Mouse (Mus musculus): ENCODE measurements around the gene Trim15.
"Not testable (repeated sequence)": the region's sequence is repeated elsewhere in the genome, so short reads cannot be mapped to it uniquely, and the experiment has no call there.

Trim15 gene

GRCm38 (mm10) chr17:36866719-36867527 is at the start of gene Trim15:
Trim15 (minus strand) TSS chr17:36867210.
- no peak for DNase-seq (ENCODE audit: low spot score in 2 of 2)

- peak; percentile 7 to 38 for DNase-seq (ENCODE audit: low spot score in 2 of 2)
Measured at GRCm38 (mm10) chr17:36915076-36915475, 48.1 kb upstream of the Trim15 start.

- DNase-seq (ENCODE audit: low spot score in 2 of 2): peak; percentile 21 to 47
Measured at GRCm38 (mm10) chr17:36914108-36914507, 47.1 kb upstream of the Trim15 start.

GRCm38 (mm10) chr17:36912031-36912430 is 45.0 kb upstream of the Trim15 start:
- DNase-seq (ENCODE audit: low spot score in 2 of 2): no peak

GRCm38 (mm10) chr17:36909802-36910201 is 42.8 kb upstream of the Trim15 start:
- no peak for DNase-seq (ENCODE audit: low spot score in 2 of 2)

GRCm38 (mm10) chr17:36908235-36908634 is 41.2 kb upstream of the Trim15 start:
- DNase-seq (ENCODE audit: low spot score in 2 of 2): no peak

GRCm38 (mm10) chr17:36903651-36904050 is 36.6 kb upstream of the Trim15 start:
- no peak for DNase-seq (ENCODE audit: low spot score in 2 of 2)

- DNase-seq (ENCODE audit: low spot score in 2 of 2): no peak
Measured at GRCm38 (mm10) chr17:36900691-36901090, 33.7 kb upstream of the Trim15 start.

GRCm38 (mm10) chr17:36900001-36900400 is 33.0 kb upstream of the Trim15 start:
- DNase-seq (ENCODE audit: low spot score in 2 of 2): no peak

- no peak for DNase-seq (ENCODE audit: low spot score in 2 of 2)
Measured at GRCm38 (mm10) chr17:36899376-36899775, 32.4 kb upstream of the Trim15 start.

GRCm38 (mm10) chr17:36897552-36898205 is 30.7 kb upstream of the Trim15 start, which contains the start of gene Trim31:
Trim31 (plus strand) TSS chr17:36898118.
- DNase-seq (ENCODE audit: low spot score in 2 of 2): no peak

- no peak for DNase-seq (ENCODE audit: low spot score in 2 of 2)
Measured at GRCm38 (mm10) chr17:36897065-36897464, 30.1 kb upstream of the Trim15 start.

GRCm38 (mm10) chr17:36896583-36896982 is 29.6 kb upstream of the Trim15 start:
- DNase-seq (ENCODE audit: low spot score in 2 of 2): peak in 1 of 2 experiments; percentile 11

GRCm38 (mm10) chr17:36893387-36893786 is 26.4 kb upstream of the Trim15 start:
- no peak for DNase-seq (ENCODE audit: low spot score in 2 of 2)

- DNase-seq (ENCODE audit: low spot score in 2 of 2): peak in 1 of 2 experiments; percentile 6
Measured at GRCm38 (mm10) chr17:36892362-36892761, 25.4 kb upstream of the Trim15 start.

GRCm38 (mm10) chr17:36891496-36891895 is 24.5 kb upstream of the Trim15 start:
- not testable (repeated sequence) for DNase-seq (ENCODE audit: low spot score in 2 of 2)

- no peak for DNase-seq (ENCODE audit: low spot score in 2 of 2)
Measured at GRCm38 (mm10) chr17:36890073-36890903, 23.3 kb upstream of the Trim15 start, which contains the start of gene Trim40. Trim40 (minus strand) TSS chr17:36890123.

GRCm38 (mm10) chr17:36885132-36885790 is 18.3 kb upstream of the Trim15 start:
- DNase-seq (ENCODE audit: low spot score in 2 of 2): no peak

GRCm38 (mm10) chr17:36883350-36883749 is 16.3 kb upstream of the Trim15 start:
- no peak for DNase-seq (ENCODE audit: low spot score in 2 of 2)

- no peak for DNase-seq (ENCODE audit: low spot score in 2 of 2)
Measured at GRCm38 (mm10) chr17:36874636-36875035, 7.6 kb upstream of the Trim15 start.
